Mouse (Mus musculus) limb, embryonic 14.5 days (tissue): ENCODE results near the gene Ranbp10. TPM values are rescaled to one million over a fixed set of nuclear protein-coding genes. Genes with fewer than 3 reads are reported as not detected.

Source experiments
- ATAC-seq: fragments of 200-750 bp; cut with Nextera tagmentation; 2 replicates; pipeline ENCODE4 v1.8.0; 2017; ENCODE audit warnings: low read depth, moderate number of reproducible peaks, moderate TSS enrichment; ENCODE audit not compliant: low FRiP score
- DNase-seq: peaks from one replicate; pipeline ENCODE4 v3.0.0-alpha.2; 2015; ENCODE audit warnings: low spot score
- H3K27ac ChIP-seq: fragments of 300-500 bp; sonication (generic); replicated peaks from 2 replicates; pipeline ENCODE4 v1.5.1; 2014; ENCODE audit warnings: low read depth, mild to moderate bottlenecking, low read length, moderate library complexity, mixed read lengths
- H3K27me3 ChIP-seq: fragments of 300-500 bp; sonication (generic); 2 replicates; pipeline ENCODE4 v1.6.1; 2014; ENCODE audit warnings: low read length, mixed read lengths; ENCODE audit not compliant: control insufficient read depth, insufficient read depth
- H3K36me3 ChIP-seq: fragments of 300-500 bp; sonication (generic); 2 replicates; pipeline ENCODE4 v1.6.1; 2014; ENCODE audit warnings: mild to moderate bottlenecking, low read length, moderate library complexity, mixed read lengths; ENCODE audit not compliant: control insufficient read depth, insufficient read depth
- H3K4me1 ChIP-seq: fragments of 300-500 bp; sonication (generic); 2 replicates; pipeline ENCODE4 v1.6.1; 2014; ENCODE audit warnings: antibody characterized with exemption, low read length, mixed read lengths; ENCODE audit not compliant: control insufficient read depth, insufficient read depth
- H3K4me2 ChIP-seq: fragments of 300-500 bp; sonication (generic); replicated peaks from 2 replicates; pipeline ENCODE4 v1.6.1; 2014; ENCODE audit warnings: low read depth, mild to moderate bottlenecking, low read length, moderate library complexity; ENCODE audit not compliant: severe bottlenecking
- H3K4me3 ChIP-seq: fragments of 300-500 bp; sonication (generic); replicated peaks from 2 replicates; pipeline ENCODE4 v1.5.1; 2014; ENCODE audit warnings: low read length
- H3K9ac ChIP-seq: fragments of 300-500 bp; sonication (generic); 2 replicates; pipeline ENCODE4 v1.6.1; 2014; ENCODE audit warnings: mild to moderate bottlenecking, low read depth, low read length, moderate library complexity; ENCODE audit not compliant: severe bottlenecking
- H3K9me3 ChIP-seq: fragments of 300-500 bp; sonication (generic); 2 replicates; pipeline ENCODE4 v1.6.1; 2016; ENCODE audit warnings: low read length; ENCODE audit not compliant: control insufficient read depth
- POLR2A ChIP-seq: fragments of 200-500 bp; IDR thresholded peaks from 2 replicates; pipeline ENCODE4 v1.8.0; 2012; ENCODE audit warnings: inconsistent platforms, mild to moderate bottlenecking, moderate library complexity, borderline replicate concordance; ENCODE audit not compliant: insufficient read depth, insufficient read length; ENCODE audit errors: extremely low read depth
- WGBS: fragments of 180-500 bp; shearing (Covaris S2); extraction: QIAGEN DNeasy Blood & Tissue Kit; methylation state at CpG from one replicate; pipeline ENCODE4 v1.1.7; 2014; 5-methylcytosine and 5-hydroxymethylcytosine counted together
- polyA plus RNA-seq, 2 experiments: library from polyadenylated mRNA; depleted of rRNA in 1 of 2; stranded (reverse) in 1 of 2; unstranded in 1 of 2; fragments of >200 nt; fragmentation: Nextera tagmentation in 1 of 2; extraction: Ambion mirVana in 1 of 2; gene quantifications; 2 replicates each; pipeline versions ENCODE4 v1.2.1 to v1.2.3; 2012 to 2014

Ranbp10 gene
- polyA plus RNA-seq (2012; rRNA removed): 31.3 and 37.4 TPM in 2 replicates
- polyA plus RNA-seq (2014; fragmentation: Nextera tagmentation; extraction: Ambion mirVana): 12.2 and 15.0 TPM in 2 replicates

DNA sequence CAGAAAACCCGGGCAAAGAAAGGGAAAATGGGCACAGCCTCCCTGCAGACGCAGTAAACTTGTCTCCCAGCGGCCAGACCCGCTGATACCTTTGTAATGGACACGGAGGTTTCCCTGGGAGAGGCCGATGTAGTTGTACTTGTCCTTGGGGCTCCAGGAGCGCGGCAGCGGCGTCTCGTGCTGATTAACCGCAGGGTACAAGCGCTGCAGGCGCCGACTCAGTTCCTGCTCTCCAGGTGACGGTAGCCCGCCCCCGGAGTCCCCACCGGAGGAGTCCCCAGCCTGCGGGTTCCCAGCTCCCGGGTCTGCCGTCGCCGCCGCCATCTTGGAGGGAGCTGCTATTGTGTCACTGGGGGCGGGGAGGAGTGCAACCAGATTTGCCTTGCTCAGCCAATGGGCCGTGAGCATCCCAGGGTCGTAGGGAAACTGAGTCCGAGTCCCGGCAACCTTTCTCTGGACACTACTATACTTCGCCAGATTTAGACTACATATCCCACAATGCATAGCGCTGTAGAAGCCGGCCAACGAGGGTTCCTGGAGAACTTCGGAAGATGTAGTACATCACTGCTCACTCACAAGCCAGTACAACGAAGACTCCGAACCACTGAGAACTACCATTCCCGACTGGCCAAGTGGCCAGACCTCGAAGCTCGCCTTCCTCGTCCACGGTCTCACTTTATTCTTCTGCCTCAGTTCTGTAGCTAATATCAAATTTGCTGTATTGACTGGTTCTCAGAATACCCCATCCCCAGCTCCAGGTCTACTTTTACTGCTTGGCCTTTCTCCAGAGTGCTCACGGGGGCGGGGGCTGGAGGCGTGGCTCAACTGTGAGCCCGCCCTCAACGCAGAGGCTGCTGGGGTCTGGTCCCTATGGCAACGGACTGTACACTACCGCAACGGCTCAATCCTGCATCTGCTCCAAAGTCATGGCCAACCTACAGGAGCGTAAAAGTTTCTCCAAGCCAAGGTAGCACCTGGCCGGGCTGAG lies at the start of gene Ranbp10, which contains the start of gene Tsnaxip1:
Ranbp10 (minus strand) TSS at position 490 of the 988 bp plus-strand sequence.
Tsnaxip1 (plus strand) TSS at position 871 of the 988 bp plus-strand sequence.
- Histone ChIP-seq H3K36me3 (peaks cover 22% of the 10 kb centered on the region), H3K27ac (0 out of 2 replicates have a peak within 1 kb of the TSS, but pooled peaks have one; percentile 26), H3K4me3 (peak within 1 kb of the TSS; percentile 97), H3K4me1 (peaks cover 4% of the 10 kb centered on the region; the same call in 1 of the 2 replicates), H3K4me2 (peak within 1 kb of the TSS; percentile 80), H3K9ac (peak within 1 kb of the TSS; percentile 88), H3K9me3 (no peaks in the 10 kb centered on the region), H3K27me3 (no peaks in the 10 kb centered on the region)
- TF ChIP-seq POLR2A: peak; percentile 97; the same call in 1 of the 2 replicates
- DNase-seq (peak; percentile 100), ATAC-seq (peak; percentile 99)
- under 1% methylated on average over 51 of the region's 52 CpGs for WGBS

DNA sequence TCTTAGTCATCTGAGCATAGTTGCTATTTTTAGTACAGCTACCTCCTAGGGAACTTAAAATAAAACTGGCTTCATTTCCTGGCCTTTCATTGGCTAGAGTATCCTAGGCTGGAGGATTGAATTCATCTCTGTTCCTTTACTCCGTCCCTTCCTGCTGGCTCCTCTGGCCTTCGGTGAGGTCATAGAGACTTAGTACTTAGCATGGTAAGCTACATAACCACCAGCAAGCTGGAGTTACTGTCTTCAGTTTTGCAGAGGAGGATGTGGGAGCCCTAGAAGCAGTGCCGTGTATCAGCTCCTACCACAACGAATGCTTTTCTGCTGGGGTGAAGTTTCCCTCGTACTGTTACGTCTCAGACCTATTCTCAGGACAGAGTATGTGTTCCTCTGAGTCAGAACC lies 47.2 kb upstream of the Ranbp10 start:
- WGBS: 90% methylated on average over 6 of the region's 6 CpGs
- DNase-seq: no peak

DNA sequence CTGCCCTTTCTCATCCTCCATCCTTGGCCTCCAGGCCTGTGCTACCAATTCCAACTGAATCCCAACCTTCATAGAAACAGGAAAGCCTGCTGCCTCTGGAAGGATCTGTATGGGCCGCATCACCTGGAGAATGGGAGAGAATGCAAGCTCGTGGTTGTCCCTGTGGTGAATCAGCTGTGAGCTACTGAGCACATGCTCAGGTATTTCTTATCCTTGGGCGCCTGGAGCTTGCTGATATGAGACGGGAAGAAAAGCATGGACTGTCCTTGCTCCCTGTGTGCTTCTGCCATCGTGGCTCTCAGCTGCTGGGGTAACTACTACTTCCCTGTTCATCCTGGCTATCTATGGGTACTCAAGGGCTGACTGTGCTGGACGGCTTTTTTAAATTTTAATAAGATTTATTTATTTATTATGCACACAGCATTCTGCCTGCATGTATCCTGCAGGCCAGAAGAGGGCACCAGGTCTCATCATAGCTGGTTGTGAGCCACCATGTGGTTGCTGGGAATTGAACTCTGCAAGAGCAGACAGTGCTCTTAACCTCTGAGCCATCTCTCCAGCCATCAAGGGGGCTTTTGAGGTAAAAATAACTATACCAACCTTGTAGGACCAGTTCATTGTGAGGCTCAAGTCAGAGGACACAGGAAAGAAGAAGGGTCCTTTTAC lies 39.3 kb upstream of the Ranbp10 start:
- Histone ChIP-seq H3K27ac (no peak overlapping the region), H3K9ac (no peak overlapping the region), H3K9me3 (no peaks in the 10 kb centered on the region), H3K4me2 (no peak overlapping the region), H3K27me3 (no peaks in the 10 kb centered on the region), H3K4me1 (peaks cover 7% of the 10 kb centered on the region), H3K36me3 (peaks cover 69% of the 10 kb centered on the region), H3K4me3 (no peak overlapping the region)
- ATAC-seq (no peak), DNase-seq (no peak)
- 88% methylated on average over 6 of the region's 6 CpGs for WGBS
- no peak for TF ChIP-seq POLR2A

More for the DNA sequence above, 47.2 kb upstream of the Ranbp10 start:
- no peak overlapping the region for H3K4me2 ChIP-seq
- no peak overlapping the region for H3K27ac ChIP-seq
- H3K27me3 ChIP-seq: no peaks in the 10 kb centered on the region
- H3K4me3 ChIP-seq: no peak overlapping the region
- no peak overlapping the region for H3K9ac ChIP-seq
- no peak for ATAC-seq
- peaks cover 78% of the 10 kb centered on the region for H3K36me3 ChIP-seq
- H3K9me3 ChIP-seq: no peaks in the 10 kb centered on the region
- no peaks in the 10 kb centered on the region for H3K4me1 ChIP-seq
- no peak for TF ChIP-seq POLR2A

DNA sequence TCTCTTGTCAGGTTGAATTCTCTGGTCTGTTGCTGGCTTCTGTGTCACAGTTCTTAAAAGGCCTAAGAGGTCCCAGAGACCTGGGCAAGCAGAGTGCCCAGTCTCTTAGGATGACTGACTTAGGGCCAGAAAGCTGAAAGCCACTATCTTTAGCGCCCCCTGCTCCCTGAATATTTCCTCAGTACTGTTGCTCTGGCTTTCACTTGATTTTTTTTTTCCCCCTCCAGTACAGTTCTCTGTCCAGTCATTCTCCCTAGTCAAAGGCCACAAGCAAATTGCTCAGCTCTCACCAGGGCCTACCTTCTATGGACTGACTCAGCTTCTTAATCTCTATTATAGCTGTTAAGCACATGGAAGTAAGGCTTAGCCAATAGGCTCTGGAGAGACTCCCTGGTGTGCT lies 34.8 kb upstream of the Ranbp10 start:
- H3K4me3 ChIP-seq: peak overlapping the region; percentile 91
- no peak overlapping the region for H3K27ac ChIP-seq
- no peak for ATAC-seq
- 10% methylated on average over 1 of the region's 1 CpGs for WGBS
- peaks cover 30% of the 10 kb centered on the region for H3K36me3 ChIP-seq
- TF ChIP-seq POLR2A: no peak
- no peaks in the 10 kb centered on the region for H3K9me3 ChIP-seq
- peak; percentile 48 for DNase-seq
- H3K4me2 ChIP-seq: peak overlapping the region; percentile 75
- H3K27me3 ChIP-seq: no peaks in the 10 kb centered on the region
- peaks cover 28% of the 10 kb centered on the region for H3K4me1 ChIP-seq
- peak overlapping the region; percentile 90 for H3K9ac ChIP-seq
